Mouse (Mus musculus): ENCODE data around the gene Hist1h2bp. TPM values are rescaled to one million over a fixed set of nuclear protein-coding genes. Genes with fewer than 3 reads are reported as not detected.
"Not testable (repeated sequence)": the region's sequence is repeated elsewhere in the genome, so short reads cannot be mapped to it uniquely, and the experiment has no call there.

Hist1h2bp gene
- polyA plus RNA-seq, 1 experiment from 2014 or later = 2.3 TPM

- Histone ChIP-seq H3K36me3 (ENCODE audit: poor library complexity, severe bottlenecking) (no peaks in the 10 kb centered on the region), H3K9ac (peak overlapping the region; percentile 48), H3K4me1 (peaks cover 43% of the 10 kb centered on the region), H3K9me3 (replicated peaks) (no peaks in the 10 kb centered on the region), H3K27me3 (no peaks in the 10 kb centered on the region), H3K27ac (peak overlapping the region; percentile 87), H3K4me3 (peak overlapping the region; percentile 39), H3K4me2 (peak overlapping the region; percentile 62)
- WGBS = 7% methylated on average over 17 of the region's 21 CpGs
- ATAC-seq = peak; percentile 6; the same call in 1 of the 2 replicates
Measured at GRCm38 (mm10) chr13:21787760-21788593, 716 bp downstream of the Hist1h2bp start.

GRCm38 (mm10) chr13:21789925-21790324, 2.7 kb downstream of the Hist1h2bp start:
- Histone ChIP-seq H3K4me3 (no peak overlapping the region), H3K4me2 (no peak overlapping the region), H3K9me3 (replicated peaks) (no peaks in the 10 kb centered on the region), H3K27ac (no peak overlapping the region), H3K27me3 (no peaks in the 10 kb centered on the region), H3K4me1 (peaks cover 33% of the 10 kb centered on the region), H3K9ac (no peak overlapping the region), H3K36me3 (ENCODE audit: poor library complexity, severe bottlenecking) (no peaks in the 10 kb centered on the region)
- no peak for ATAC-seq
- WGBS = 69% methylated on average over 6 of the region's 6 CpGs

- H3K4me2 ChIP-seq = peak overlapping the region; percentile 43
Measured at GRCm38 (mm10) chr13:21790601-21791283, 3.5 kb downstream of the Hist1h2bp start.

GRCm38 (mm10) chr13:21795584-21795983, 8.3 kb downstream of the Hist1h2bp start:
- H3K27me3 ChIP-seq = no peaks in the 10 kb centered on the region
- no peaks in the 10 kb centered on the region for H3K36me3 ChIP-seq (ENCODE audit: poor library complexity, severe bottlenecking)
- H3K27ac ChIP-seq = no peak overlapping the region
- peaks cover 5% of the 10 kb centered on the region for H3K4me1 ChIP-seq
- no peak overlapping the region for H3K9ac ChIP-seq
- no peak overlapping the region for H3K4me3 ChIP-seq
- 91% methylated on average over 7 of the region's 7 CpGs for WGBS
- no peak overlapping the region for H3K4me2 ChIP-seq
- no peaks in the 10 kb centered on the region for H3K9me3 ChIP-seq (replicated peaks)
- no peak for ATAC-seq

More at GRCm38 (mm10) chr13:21790601-21791283, 3.5 kb downstream of the Hist1h2bp start:
- H3K36me3 ChIP-seq (ENCODE audit: poor library complexity, severe bottlenecking) = no peaks in the 10 kb centered on the region
- no peak for ATAC-seq
- H3K4me3 ChIP-seq = no peak overlapping the region
- no peaks in the 10 kb centered on the region for H3K9me3 ChIP-seq (replicated peaks)
- H3K9ac ChIP-seq = peak overlapping the region; percentile 50
- peaks cover 29% of the 10 kb centered on the region for H3K4me1 ChIP-seq
- no peaks in the 10 kb centered on the region for H3K27me3 ChIP-seq
- WGBS = 6% methylated on average over 17 of the region's 18 CpGs
- H3K27ac ChIP-seq = 0 out of 2 replicates have a peak overlapping the region, but pooled peaks have one; percentile 10

- H3K4me1 ChIP-seq; H3K9me3 ChIP-seq (replicated peaks); H3K9ac ChIP-seq; ATAC-seq; H3K4me3 ChIP-seq; H3K36me3 ChIP-seq (ENCODE audit: poor library complexity, severe bottlenecking); H3K4me2 ChIP-seq; H3K27ac ChIP-seq; H3K27me3 ChIP-seq: not testable (repeated sequence)
Measured at GRCm38 (mm10) chr13:21797163-21797562, 9.9 kb downstream of the Hist1h2bp start.

- peak; percentile 83 for ATAC-seq
- H3K27me3 ChIP-seq; H3K9me3 ChIP-seq (replicated peaks); H3K4me1 ChIP-seq; H3K4me3 ChIP-seq; H3K27ac ChIP-seq; H3K9ac ChIP-seq; H3K4me2 ChIP-seq; H3K36me3 ChIP-seq (ENCODE audit: poor library complexity, severe bottlenecking): not testable (repeated sequence)
- WGBS = no CpG with 5 or more reads among the region's 4 CpGs
Measured at GRCm38 (mm10) chr13:21803058-21803457, 15.8 kb downstream of the Hist1h2bp start.

GRCm38 (mm10) chr13:21810073-21810472, 22.8 kb downstream of the Hist1h2bp start, which contains the start of the genes Hist1h2bq and Hist1h2ao:
Gene Hist1h2bq, minus strand, starts transcription at chr13:21810197.
Gene Hist1h2ao, plus strand, starts transcription at chr13:21810465.
- not testable (repeated sequence) for H3K27ac ChIP-seq; H3K9ac ChIP-seq; H3K36me3 ChIP-seq (ENCODE audit: poor library complexity, severe bottlenecking); H3K27me3 ChIP-seq; H3K4me3 ChIP-seq; H3K4me1 ChIP-seq; H3K4me2 ChIP-seq; H3K9me3 ChIP-seq (replicated peaks)
- peak; percentile 99 for ATAC-seq
- no CpG with 5 or more reads among the region's 23 CpGs for WGBS

GRCm38 (mm10) chr13:21811074-21811473, 23.8 kb downstream of the Hist1h2bp start:
- no CpG with 5 or more reads among the region's 8 CpGs for WGBS
- not testable (repeated sequence) for H3K36me3 ChIP-seq (ENCODE audit: poor library complexity, severe bottlenecking); H3K9me3 ChIP-seq (replicated peaks); H3K27ac ChIP-seq; H3K4me1 ChIP-seq; H3K27me3 ChIP-seq; H3K9ac ChIP-seq; H3K4me3 ChIP-seq; H3K4me2 ChIP-seq
- ATAC-seq = peak; percentile 34

- H3K4me3 ChIP-seq = peak within 1 kb of the TSS; percentile 25
- ATAC-seq = peak; percentile 67
- H3K4me2 ChIP-seq = peak within 1 kb of the TSS; percentile 51
- not testable (repeated sequence) for H3K36me3 ChIP-seq (ENCODE audit: poor library complexity, severe bottlenecking); H3K9ac ChIP-seq; H3K4me1 ChIP-seq; H3K27me3 ChIP-seq; H3K9me3 ChIP-seq (replicated peaks)
- no CpG with 5 or more reads among the region's 24 CpGs for WGBS
- peak within 1 kb of the TSS; percentile 40; the same call in 1 of the 2 replicates for H3K27ac ChIP-seq
Measured at GRCm38 (mm10) chr13:21811539-21811938, 24.3 kb downstream of the Hist1h2bp start, which contains the start of gene Hist1h4m. Gene Hist1h4m, plus strand, starts transcription at chr13:21811746.

GRCm38 (mm10) chr13:21812092-21812491, 24.8 kb downstream of the Hist1h2bp start:
- under 1% methylated on average over 14 of the region's 14 CpGs for WGBS
- not testable (repeated sequence) for H3K27me3 ChIP-seq; H3K9ac ChIP-seq; H3K36me3 ChIP-seq (ENCODE audit: poor library complexity, severe bottlenecking); H3K4me1 ChIP-seq; H3K9me3 ChIP-seq (replicated peaks)
- Histone ChIP-seq H3K4me3 (peak overlapping the region; percentile 25), H3K27ac (peak overlapping the region; percentile 40; the same call in 1 of the 2 replicates), H3K4me2 (peak overlapping the region; percentile 51)
- peak; percentile 46 for ATAC-seq

GRCm38 (mm10) chr13:21820082-21820890, 33.0 kb downstream of the Hist1h2bp start:
- not testable (repeated sequence) for H3K4me3 ChIP-seq; H3K27me3 ChIP-seq; H3K4me1 ChIP-seq; H3K27ac ChIP-seq; H3K9ac ChIP-seq; H3K36me3 ChIP-seq (ENCODE audit: poor library complexity, severe bottlenecking); H3K4me2 ChIP-seq; H3K9me3 ChIP-seq (replicated peaks); ATAC-seq
- WGBS = 70% methylated on average over 7 of the region's 16 CpGs
